Mouse (Mus musculus) urinary bladder, postnatal 0 days (tissue): Measurements from ENCODE around the gene Kirrel3. TPM values are rescaled to one million over a fixed set of nuclear protein-coding genes. Genes with fewer than 3 reads are reported as not detected.

Experiments
- polyA plus RNA-seq: library from polyadenylated mRNA; unstranded; fragments of >200 nt; fragmentation: Nextera tagmentation; extraction: Ambion mirVana; gene quantifications from 2 replicates; pipeline ENCODE4 v1.2.1, GENCODE M21; 2015

Gene Kirrel3
- 0.11 and 0.30 TPM in 2 replicates for polyA plus RNA-seq

GRCm38 (mm10) chr9:34485759-34486431 lies at the start of gene Kirrel3:
TSS of gene Kirrel3 (plus strand) at chr9:34485894.

